Mouse (Mus musculus) heart, embryonic 15.5 days (tissue): ENCODE data around the gene Gm20547. TPM values are rescaled to one million over a fixed set of nuclear protein-coding genes. Genes with fewer than 3 reads are reported as not detected.

Experiments used
- ATAC-seq: fragments of 200-750 bp; cut with Nextera tagmentation; replicated peaks from 2 replicates; pipeline ENCODE4 v1.8.0; 2017; ENCODE audit warnings: low read depth, moderate TSS enrichment; ENCODE audit not compliant: insufficient number of reproducible peaks, insufficient read depth, low FRiP score
- H3K27ac ChIP-seq: fragments of 300-500 bp; sonication (generic); 2 replicates; pipeline ENCODE4 v1.5.1; 2015; ENCODE audit warnings: mild to moderate bottlenecking, inconsistent platforms
- H3K27me3 ChIP-seq: fragments of 300-500 bp; sonication (generic); 2 replicates; pipeline ENCODE4 v1.6.1; 2015; ENCODE audit warnings: inconsistent platforms
- H3K36me3 ChIP-seq: fragments of 300-500 bp; sonication (generic); 2 replicates; pipeline ENCODE4 v1.6.1; 2015; ENCODE audit warnings: mild to moderate bottlenecking, inconsistent platforms
- H3K4me1 ChIP-seq: fragments of 300-500 bp; sonication (generic); replicated peaks from 2 replicates; pipeline ENCODE4 v1.6.1; 2015; ENCODE audit warnings: inconsistent platforms
- H3K4me2 ChIP-seq: fragments of 300-500 bp; sonication (generic); 2 replicates; pipeline ENCODE4 v1.6.1; 2015; ENCODE audit warnings: inconsistent platforms, mild to moderate bottlenecking, moderate library complexity
- H3K4me3 ChIP-seq: fragments of 300-500 bp; sonication (generic); 2 replicates; pipeline ENCODE4 v1.5.1; 2015; ENCODE audit warnings: mild to moderate bottlenecking, inconsistent platforms
- H3K9ac ChIP-seq: fragments of 300-500 bp; sonication (generic); 2 replicates; pipeline ENCODE4 v1.6.1; 2015; ENCODE audit warnings: mild to moderate bottlenecking, inconsistent platforms
- H3K9me3 ChIP-seq: fragments of 300-500 bp; sonication (generic); replicated peaks from 2 replicates; pipeline ENCODE4 v1.6.1; 2016; ENCODE audit warnings: inconsistent platforms
- WGBS: fragments of 180-500 bp; shearing (Covaris S2); methylation state at CpG from one replicate; pipeline ENCODE4 v1.1.7; 2015; ENCODE audit warnings: mixed read lengths; 5-methylcytosine and 5-hydroxymethylcytosine counted together
- polyA plus RNA-seq: library from polyadenylated mRNA; unstranded; fragments of >200 nt; fragmentation: Nextera tagmentation; extraction: Ambion mirVana; gene quantifications from 2 replicates; pipeline ENCODE4 v1.2.1, GENCODE M21; 2015

The Gm20547 gene
- polyA plus RNA-seq, 1 experiment from 2014 or later, result not detected

- Histone ChIP-seq H3K4me1 (peaks cover 2% of the 10 kb centered on the region; the same call in 1 of the 2 replicates), H3K4me3 (no peak overlapping the region), H3K9me3 (no peaks in the 10 kb centered on the region), H3K36me3 (no peaks in the 10 kb centered on the region), H3K4me2 (no peak overlapping the region), H3K27me3 (no peaks in the 10 kb centered on the region), H3K9ac (no peak overlapping the region), H3K27ac (no peak overlapping the region)
- 85% methylated on average over 6 of the region's 6 CpGs for WGBS
- no peak for ATAC-seq
These were observed 7.5 kb downstream of the Gm20547 start for GRCm38 (mm10) chr17:34874321-34874720.

DNA sequence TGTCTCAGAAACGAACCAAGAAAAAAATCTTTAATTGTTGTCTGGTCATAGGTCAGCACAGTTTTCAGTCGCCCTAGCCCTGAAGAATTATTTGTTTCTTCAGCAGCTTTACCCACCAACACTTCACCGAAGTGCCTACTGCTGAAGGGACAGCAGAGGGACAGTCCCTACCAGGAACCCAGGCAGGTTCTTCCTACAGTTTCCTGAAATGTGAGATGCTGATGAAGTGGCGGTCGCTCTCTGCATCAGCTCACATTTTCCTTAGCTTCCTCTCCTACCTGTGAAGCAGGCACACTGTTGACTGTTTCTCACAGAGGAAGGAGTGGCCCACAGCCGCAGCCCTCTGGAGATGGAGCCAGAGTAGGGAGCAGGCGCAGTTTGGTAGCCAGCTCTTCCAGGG, 15.9 kb downstream of the Gm20547 start:
- H3K9ac ChIP-seq, result no peak overlapping the region
- no peak for ATAC-seq
- no peaks in the 10 kb centered on the region for H3K4me1 ChIP-seq
- no peaks in the 10 kb centered on the region for H3K9me3 ChIP-seq
- H3K4me2 ChIP-seq, result no peak overlapping the region
- no peak overlapping the region for H3K4me3 ChIP-seq
- H3K27me3 ChIP-seq, result 0 out of 2 replicates have a peak, but pooled peaks cover 18% of the 10 kb centered on the region
- H3K27ac ChIP-seq, result no peak overlapping the region
- no peaks in the 10 kb centered on the region for H3K36me3 ChIP-seq
- WGBS, result 53% methylated on average over 7 of the region's 7 CpGs

DNA sequence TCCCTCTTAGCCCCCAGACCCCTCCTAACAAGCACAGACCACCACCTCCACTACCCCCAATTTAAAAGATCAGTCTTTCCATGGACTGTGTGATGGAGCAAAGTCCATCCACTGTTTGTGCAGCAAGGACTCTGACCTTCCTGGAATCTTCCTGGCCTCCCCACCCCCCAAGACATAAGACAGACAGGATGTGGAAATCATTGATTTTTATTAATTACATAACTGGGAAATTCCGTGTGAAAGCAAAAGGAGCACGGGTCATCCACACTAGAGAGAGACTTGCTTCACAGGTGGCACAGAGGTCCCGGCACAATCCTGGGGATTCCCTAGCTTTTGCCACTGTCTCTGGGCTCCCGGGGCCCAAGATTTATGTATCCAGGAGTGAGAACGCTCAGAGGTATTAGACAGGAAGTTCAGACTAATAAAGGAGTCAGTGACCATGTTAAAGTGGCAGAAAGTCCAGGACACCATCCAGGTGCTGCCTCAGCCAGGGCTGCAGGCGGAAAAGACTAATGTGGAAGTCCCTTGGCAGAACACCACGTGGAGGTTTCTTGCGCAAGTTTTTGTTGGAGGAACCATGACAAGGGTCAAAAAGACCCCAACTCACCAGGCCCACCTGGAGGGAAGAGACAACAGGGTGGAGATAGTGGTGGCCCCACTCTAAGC, 19.3 kb downstream of the Gm20547 start, which contains the start of gene Cfb:
Gene Cfb, minus strand, starts transcription at position 103 of the 666 bp plus-strand sequence.
- Histone ChIP-seq H3K4me3 (no peak within 1 kb of the TSS), H3K4me1 (no peaks in the 10 kb centered on the region), H3K9me3 (no peaks in the 10 kb centered on the region), H3K9ac (no peak within 1 kb of the TSS), H3K27ac (no peak within 1 kb of the TSS), H3K27me3 (0 out of 2 replicates have a peak, but pooled peaks cover 18% of the 10 kb centered on the region), H3K4me2 (no peak within 1 kb of the TSS), H3K36me3 (no peaks in the 10 kb centered on the region)
- no peak for ATAC-seq
- WGBS, result 55% methylated on average over 8 of the region's 8 CpGs

DNA sequence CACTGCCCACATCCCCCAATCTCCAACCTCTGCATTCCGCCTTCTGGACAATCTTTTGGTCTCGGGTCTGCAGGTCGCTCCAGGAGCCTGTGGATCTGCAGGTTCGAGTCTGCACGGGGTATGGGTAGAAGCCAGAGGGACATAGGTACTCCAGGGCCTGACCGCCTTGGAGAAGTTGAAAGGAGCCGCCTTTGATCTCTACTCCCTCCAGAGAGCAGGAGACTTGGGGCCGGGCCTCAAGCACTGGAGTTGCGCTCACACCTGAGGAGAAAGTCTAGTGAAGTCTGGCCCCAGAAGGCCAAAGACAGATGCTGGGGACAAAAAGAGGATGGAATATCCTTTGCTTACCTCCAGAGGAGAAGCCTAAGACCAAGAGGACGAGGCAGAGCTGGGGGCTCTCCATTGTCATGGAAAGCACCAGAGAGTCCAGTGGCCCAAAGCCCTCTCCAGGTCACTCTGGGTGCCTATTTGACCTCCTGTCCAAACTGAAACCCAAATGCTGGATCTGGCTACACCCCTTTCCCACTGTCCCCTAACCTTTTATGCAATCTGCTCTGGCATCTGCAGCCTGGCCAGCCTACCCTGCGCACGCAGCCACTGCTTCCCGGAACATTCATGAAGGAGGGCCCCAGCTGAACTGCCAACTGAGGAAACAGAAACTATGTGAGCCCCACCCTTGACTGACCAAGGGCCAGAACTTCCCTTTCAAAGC, 20.0 kb downstream of the Gm20547 start:
- H3K9me3 ChIP-seq, result no peaks in the 10 kb centered on the region
- H3K4me3 ChIP-seq, result no peak overlapping the region
- H3K27ac ChIP-seq, result no peak overlapping the region
- 68% methylated on average over 13 of the region's 13 CpGs for WGBS
- no peaks in the 10 kb centered on the region for H3K4me1 ChIP-seq
- H3K4me2 ChIP-seq, result no peak overlapping the region
- ATAC-seq, result no peak
- no peak overlapping the region for H3K9ac ChIP-seq
- 0 out of 2 replicates have a peak, but pooled peaks cover 18% of the 10 kb centered on the region for H3K27me3 ChIP-seq
- no peaks in the 10 kb centered on the region; the same call in 1 of the 2 replicates for H3K36me3 ChIP-seq

GRCm38 (mm10) chr17:34860514-34860913, 21.3 kb downstream of the Gm20547 start:
- no peak overlapping the region for H3K4me2 ChIP-seq
- no peaks in the 10 kb centered on the region for H3K4me1 ChIP-seq
- no peaks in the 10 kb centered on the region for H3K9me3 ChIP-seq
- 78% methylated on average over 9 of the region's 9 CpGs for WGBS
- 0 out of 2 replicates have a peak, but pooled peaks cover 18% of the 10 kb centered on the region for H3K27me3 ChIP-seq
- H3K9ac ChIP-seq, result no peak overlapping the region
- ATAC-seq, result no peak
- H3K36me3 ChIP-seq, result no peaks in the 10 kb centered on the region; the same call in 1 of the 2 replicates
- no peak overlapping the region for H3K4me3 ChIP-seq
- no peak overlapping the region for H3K27ac ChIP-seq

DNA sequence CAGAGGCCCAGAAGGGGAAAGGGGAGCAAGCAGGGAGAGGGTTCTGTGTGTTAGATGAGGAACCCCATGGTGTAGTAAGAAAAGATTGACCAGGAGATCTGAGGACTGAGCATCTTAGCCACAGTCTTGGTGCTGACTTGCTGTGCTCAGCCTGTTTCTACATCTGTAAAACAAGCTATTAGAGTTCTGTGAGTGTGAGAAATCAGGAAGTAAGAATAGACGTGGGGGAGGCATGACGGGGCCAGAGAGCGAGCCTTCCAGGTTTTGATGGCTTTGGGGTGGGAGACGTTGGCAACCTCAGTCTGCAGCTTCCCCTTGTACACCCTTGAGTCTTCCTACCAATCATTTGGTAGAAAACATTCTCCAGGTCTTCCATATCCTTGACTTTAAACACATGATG, 23.2 kb downstream of the Gm20547 start:
- Histone ChIP-seq H3K36me3 (peaks cover 16% of the 10 kb centered on the region), H3K4me2 (no peak overlapping the region), H3K9me3 (no peaks in the 10 kb centered on the region), H3K27ac (no peak overlapping the region), H3K9ac (no peak overlapping the region), H3K27me3 (0 out of 2 replicates have a peak, but pooled peaks cover 12% of the 10 kb centered on the region), H3K4me3 (no peak overlapping the region), H3K4me1 (no peaks in the 10 kb centered on the region)
- WGBS, result 70% methylated on average over 4 of the region's 4 CpGs
- no peak for ATAC-seq

DNA sequence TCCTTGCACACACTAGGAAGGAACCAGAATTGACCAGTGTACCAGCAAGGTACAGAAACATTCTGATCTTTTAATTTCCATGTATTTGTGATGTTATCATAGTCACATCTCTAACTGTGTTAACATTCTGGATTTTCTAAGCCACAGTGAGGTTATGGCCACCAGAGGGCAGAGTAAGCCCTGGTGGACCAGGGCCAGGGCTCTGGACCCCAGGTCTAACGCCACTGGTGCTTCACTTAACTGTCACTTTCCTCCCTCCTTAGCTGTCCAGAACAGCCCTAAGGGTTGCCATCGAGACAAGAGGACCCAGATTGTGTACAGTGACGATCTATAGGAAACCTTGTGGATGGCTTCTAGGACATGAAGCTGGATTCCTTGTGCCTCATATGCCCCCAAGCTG, 26.0 kb downstream of the Gm20547 start:
- no peak overlapping the region for H3K4me3 ChIP-seq
- ATAC-seq, result no peak
- no peak overlapping the region for H3K27ac ChIP-seq
- H3K9ac ChIP-seq, result no peak overlapping the region
- peaks cover 24% of the 10 kb centered on the region for H3K36me3 ChIP-seq
- no peak overlapping the region for H3K4me2 ChIP-seq
- no peaks in the 10 kb centered on the region for H3K9me3 ChIP-seq
- no peaks in the 10 kb centered on the region for H3K27me3 ChIP-seq
- H3K4me1 ChIP-seq, result peaks cover 10% of the 10 kb centered on the region
- WGBS, result 28% methylated on average over 3 of the region's 3 CpGs

DNA sequence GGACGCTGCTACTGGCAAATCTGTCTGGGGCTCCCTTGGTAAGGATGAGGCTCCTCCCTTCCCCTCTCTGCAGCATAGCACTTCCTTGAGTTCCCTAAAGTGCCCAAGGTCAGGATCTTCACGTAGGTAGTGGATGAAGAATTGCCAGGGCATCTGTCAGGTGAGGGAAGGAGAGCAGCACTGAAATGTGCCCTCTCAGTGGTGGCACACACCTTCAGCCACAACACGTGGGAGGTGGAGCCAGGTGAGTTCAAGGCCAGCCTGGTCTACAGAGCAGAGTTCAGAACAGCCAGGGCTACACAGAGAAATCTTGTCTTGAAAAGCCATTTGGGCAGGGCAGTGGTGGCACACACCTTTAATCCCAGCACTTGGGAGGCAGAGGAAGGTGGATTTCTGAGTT, 27.1 kb downstream of the Gm20547 start:
- H3K9ac ChIP-seq, result no peak overlapping the region
- H3K4me3 ChIP-seq, result no peak overlapping the region
- peaks cover 24% of the 10 kb centered on the region for H3K36me3 ChIP-seq
- no peaks in the 10 kb centered on the region for H3K27me3 ChIP-seq
- WGBS, result 70% methylated on average over 3 of the region's 3 CpGs
- no peak for ATAC-seq
- H3K4me1 ChIP-seq, result peaks cover 14% of the 10 kb centered on the region
- no peak overlapping the region for H3K27ac ChIP-seq
- no peak overlapping the region for H3K4me2 ChIP-seq
- H3K9me3 ChIP-seq, result no peaks in the 10 kb centered on the region

DNA sequence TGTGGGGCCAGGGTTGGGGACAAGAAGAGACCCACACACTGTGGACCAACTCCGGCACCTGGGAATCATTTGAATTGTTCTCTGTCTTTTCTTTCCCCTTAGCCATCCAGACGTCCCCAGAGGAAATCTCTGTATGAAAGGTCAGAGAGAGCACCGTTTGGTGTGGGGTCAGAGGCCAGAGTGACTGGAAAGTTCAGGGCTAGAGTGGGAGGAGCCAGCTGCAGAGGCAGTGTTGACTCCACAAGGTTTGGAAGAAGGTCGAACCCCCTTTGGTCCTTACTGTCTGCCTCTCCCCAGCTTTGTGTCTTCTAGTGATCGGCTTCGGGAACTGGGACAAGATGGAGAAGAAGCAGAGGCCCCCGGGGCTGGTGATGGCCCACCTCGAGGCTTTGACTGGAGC, 28.3 kb downstream of the Gm20547 start:
- H3K4me1 ChIP-seq, result peaks cover 19% of the 10 kb centered on the region
- H3K9ac ChIP-seq, result no peak overlapping the region
- H3K27me3 ChIP-seq, result no peaks in the 10 kb centered on the region
- no peak overlapping the region for H3K27ac ChIP-seq
- no peak overlapping the region for H3K4me2 ChIP-seq
- WGBS, result 79% methylated on average over 8 of the region's 8 CpGs
- ATAC-seq, result no peak
- H3K9me3 ChIP-seq, result no peaks in the 10 kb centered on the region
- H3K4me3 ChIP-seq, result no peak overlapping the region
- peaks cover 24% of the 10 kb centered on the region for H3K36me3 ChIP-seq

DNA sequence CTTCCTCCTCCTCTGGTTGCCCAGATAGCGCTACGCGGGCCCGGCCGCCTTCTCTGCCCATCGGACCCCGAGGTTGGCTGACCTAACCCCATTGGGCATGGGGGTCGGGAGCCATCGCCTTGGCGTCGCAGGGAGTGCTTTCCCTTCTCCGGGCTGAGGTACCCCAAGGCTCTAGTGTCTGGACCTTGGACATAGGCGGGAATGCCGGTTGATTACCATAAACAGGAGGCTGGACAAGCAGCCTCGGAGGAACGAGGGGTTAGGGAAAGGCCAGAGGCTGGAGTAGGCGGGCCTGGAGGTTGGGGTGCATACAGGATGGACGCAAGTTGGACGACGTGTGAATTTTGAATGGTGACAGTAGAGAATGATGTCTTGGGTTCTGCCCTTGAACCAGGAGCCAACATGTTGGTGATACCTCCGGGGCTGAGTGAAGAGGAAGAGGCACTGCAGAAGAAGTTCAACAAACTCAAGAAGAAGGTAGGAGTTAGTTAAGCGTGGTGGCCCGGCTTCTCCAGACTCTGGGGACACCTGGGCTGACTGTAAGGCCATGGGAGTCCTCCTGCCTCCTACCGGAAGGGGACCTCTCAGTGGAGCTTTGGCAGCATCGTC, 31.2 kb downstream of the Gm20547 start:
- peak overlapping the region; percentile 60 for H3K27ac ChIP-seq
- H3K9me3 ChIP-seq, result no peaks in the 10 kb centered on the region
- peak overlapping the region; percentile 99 for H3K4me3 ChIP-seq
- H3K36me3 ChIP-seq, result peaks cover 45% of the 10 kb centered on the region
- WGBS, result 2% methylated on average over 25 of the region's 25 CpGs
- H3K27me3 ChIP-seq, result no peaks in the 10 kb centered on the region
- H3K4me2 ChIP-seq, result peak overlapping the region; percentile 98
- H3K4me1 ChIP-seq, result peaks cover 19% of the 10 kb centered on the region
- peak overlapping the region; percentile 94 for H3K9ac ChIP-seq
- no peak for ATAC-seq

DNA sequence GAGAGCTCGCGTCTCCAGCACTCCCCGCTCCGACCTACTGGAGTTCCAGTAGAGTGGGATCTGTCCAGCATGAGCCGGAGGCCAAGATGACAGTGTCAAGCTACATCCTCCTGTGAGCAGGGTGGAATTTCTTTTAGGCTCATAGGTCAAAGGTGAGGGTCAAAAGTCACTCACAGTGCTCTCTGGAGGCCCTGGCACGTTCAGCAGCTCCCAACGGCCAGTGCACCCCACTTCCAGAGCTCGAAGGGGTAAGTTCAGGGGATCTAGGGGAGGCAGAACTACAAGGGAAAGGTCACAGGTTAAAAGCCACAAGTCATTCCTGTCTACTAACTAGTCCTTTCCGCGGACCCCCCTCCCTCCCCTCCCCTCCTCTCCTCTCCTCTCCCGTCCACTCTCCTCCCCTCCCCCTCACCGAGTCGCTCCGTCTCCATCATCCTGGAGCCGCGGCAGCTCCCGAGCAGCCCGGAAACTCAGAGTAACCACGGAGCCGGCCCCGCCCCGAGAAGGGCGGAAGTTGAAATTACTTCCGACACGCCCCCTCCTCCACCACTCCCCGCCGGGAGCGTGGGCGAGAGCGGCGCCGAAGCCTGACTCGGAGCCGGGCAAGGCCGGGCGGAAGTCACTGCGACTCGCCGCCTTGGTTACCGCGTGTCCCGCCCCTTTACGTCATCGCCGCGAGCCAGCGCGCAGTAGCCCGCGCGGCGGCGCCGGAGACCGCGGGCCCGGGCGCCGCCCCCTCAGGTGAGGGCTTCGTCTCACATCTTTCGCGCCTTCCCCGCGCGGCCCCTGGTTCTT, 31.9 kb downstream of the Gm20547 start, which contains the start of the genes Skiv2l and Nelfe:
Gene Skiv2l, minus strand, starts transcription at position 489 of the 795 bp plus-strand sequence.
Gene Nelfe, plus strand, starts transcription at position 670 of the 795 bp plus-strand sequence.
- H3K27ac ChIP-seq, result peak within 1 kb of the TSS; percentile 60
- H3K9ac ChIP-seq, result peak within 1 kb of the TSS; percentile 94
- H3K36me3 ChIP-seq, result peaks cover 41% of the 10 kb centered on the region
- H3K9me3 ChIP-seq, result no peaks in the 10 kb centered on the region
- peak; percentile 98 for ATAC-seq
- under 1% methylated on average over 60 of the region's 65 CpGs for whole genome bisulfite sequencing
- peak within 1 kb of the TSS; percentile 98 for H3K4me2 ChIP-seq
- H3K4me3 ChIP-seq, result peak within 1 kb of the TSS; percentile 99
- no peaks in the 10 kb centered on the region for H3K27me3 ChIP-seq
- H3K4me1 ChIP-seq, result peaks cover 19% of the 10 kb centered on the region
